ENCODE assay signal across 27 mouse cellular contexts in genomic region chr9:32741681-32742080, GRCm38 (mm10).
DNase-seq lines count a peak whose midpoint lies in the region; ATAC-seq lines count a peak whose summit lies in the region.
"Had no signal": no experiment of that assay in that cellular context is flagged by ENCODE, and none has a peak within 500 bp of the region (broad histone marks: within the 10 kb centered on the region; RNA-seq: fewer than 3 reads in every experiment).

No protein-coding gene starts in this region.

- no peak overlapping the region for H3K27ac ChIP-seq in forebrain, embryonic 11.5 days (ENCODE audit: low read depth, low read length)
- H3K27ac ChIP-seq in forebrain, embryonic 13.5 days: no peak overlapping the region
- no peak overlapping the region for H3K27ac ChIP-seq in intestine, embryonic 16.5 days (ENCODE audit: low read length)
- H3K27ac ChIP-seq: embryonic facial prominence, embryonic 13.5 days; heart, embryonic 10.5 days; heart, embryonic 15.5 days; hindbrain, postnatal 0 days; liver, embryonic 14.5 days; macrophage; midbrain, embryonic 13.5 days; neural tube, embryonic 13.5 days had no signal

- no peak overlapping the region for H3K9ac ChIP-seq in forebrain, embryonic 11.5 days (ENCODE audit: low read length)
- H3K9ac ChIP-seq in forebrain, embryonic 13.5 days: no peak overlapping the region
- H3K9ac ChIP-seq in intestine, embryonic 16.5 days (ENCODE audit: low read depth, low read length): no peak overlapping the region
- H3K9ac ChIP-seq: embryonic facial prominence, embryonic 13.5 days; heart, embryonic 15.5 days; liver, embryonic 14.5 days; midbrain, embryonic 13.5 days; neural tube, embryonic 13.5 days had no signal

- no peaks in the 10 kb centered on the region for H3K36me3 ChIP-seq in forebrain, embryonic 11.5 days (ENCODE audit: control insufficient read depth, insufficient read depth, low read length)
- H3K36me3 ChIP-seq in forebrain, embryonic 13.5 days (ENCODE audit: poor library complexity, severe bottlenecking): no peaks in the 10 kb centered on the region
- H3K36me3 ChIP-seq in intestine, embryonic 16.5 days (ENCODE audit: control insufficient read depth, insufficient read depth, low read length): 0 out of 2 replicates have a peak, but pooled peaks cover 2% of the 10 kb centered on the region
- H3K36me3 ChIP-seq: midbrain, embryonic 13.5 days; neural tube, embryonic 13.5 days had no signal

- H3K4me2 ChIP-seq in forebrain, embryonic 11.5 days (ENCODE audit: low read depth, low read length, severe bottlenecking): no peak overlapping the region
- H3K4me2 ChIP-seq in forebrain, embryonic 13.5 days: no peak overlapping the region
- H3K4me2 ChIP-seq in intestine, embryonic 16.5 days (ENCODE audit: low read depth, low read length): no peak overlapping the region
- H3K4me2 ChIP-seq: embryonic facial prominence, embryonic 13.5 days; heart, embryonic 15.5 days; midbrain, embryonic 13.5 days; neural tube, embryonic 13.5 days had no signal

- no peaks in the 10 kb centered on the region for H3K27me3 ChIP-seq in forebrain, embryonic 11.5 days (ENCODE audit: control insufficient read depth, insufficient read depth, low read length)
- 0 out of 2 replicates have a peak, but pooled peaks cover 3% of the 10 kb centered on the region for H3K27me3 ChIP-seq in forebrain, embryonic 13.5 days
- no peaks in the 10 kb centered on the region for H3K27me3 ChIP-seq in intestine, embryonic 16.5 days (replicated peaks; ENCODE audit: control insufficient read depth, insufficient read depth, low read length)
- H3K27me3 ChIP-seq: CH12.LX; embryonic facial prominence, embryonic 13.5 days; heart, embryonic 15.5 days; midbrain, embryonic 13.5 days had no signal

- ATAC-seq in forebrain, embryonic 11.5 days (replicated peaks; ENCODE audit: low FRiP score): peak; percentile 55; the same call in 1 of the 2 replicates
- no peak; the same call in 1 of the 2 replicates for ATAC-seq in forebrain, embryonic 13.5 days
- peak; percentile 54; the same call in 1 of the 2 replicates for ATAC-seq in intestine, embryonic 16.5 days
- ATAC-seq: hindbrain, postnatal 0 days had no signal

- 79% methylated on average over 2 of the region's 2 CpGs for whole genome bisulfite sequencing in forebrain, embryonic 11.5 days
- 48% methylated on average over 2 of the region's 2 CpGs for WGBS in forebrain, embryonic 13.5 days
- WGBS in intestine, embryonic 16.5 days: 85% methylated on average over 2 of the region's 2 CpGs

- no peaks in the 10 kb centered on the region for H3K4me1 ChIP-seq in forebrain, embryonic 11.5 days (replicated peaks; ENCODE audit: control insufficient read depth, insufficient read depth, low read length)
- H3K4me1 ChIP-seq in forebrain, embryonic 13.5 days: peaks cover 17% of the 10 kb centered on the region
- no peaks in the 10 kb centered on the region for H3K4me1 ChIP-seq in intestine, embryonic 16.5 days (ENCODE audit: control insufficient read depth, insufficient read depth, low read length)
- H3K4me1 ChIP-seq: midbrain, embryonic 13.5 days; neural tube, embryonic 13.5 days had no signal

- no peaks in the 10 kb centered on the region for H3K9me3 ChIP-seq in forebrain, embryonic 11.5 days (ENCODE audit: control insufficient read depth, low read length)
- H3K9me3 ChIP-seq in forebrain, embryonic 13.5 days (replicated peaks): no peaks in the 10 kb centered on the region
- no peaks in the 10 kb centered on the region for H3K9me3 ChIP-seq in intestine, embryonic 16.5 days (ENCODE audit: control insufficient read depth, low read length)
- H3K9me3 ChIP-seq: embryonic facial prominence, embryonic 13.5 days; heart, embryonic 10.5 days; heart, embryonic 15.5 days; midbrain, embryonic 13.5 days; neural tube, embryonic 13.5 days had no signal

- DNase-seq in forebrain, embryonic 11.5 days (ENCODE audit: low spot score): no peak
- peak; percentile 26 for DNase-seq in kidney, adult 9 months
- DNase-seq in kidney, postnatal 25 days: no peak
- DNase-seq in Muller cell, postnatal 12 days (ENCODE audit: inconsistent ontology term): peak; percentile 59
- DNase-seq in cerebellum, postnatal 14 days: no peak
- DNase-seq: adrenal gland, postnatal 10 days; cerebellum, adult 11 months; cerebellum, adult 9-11 months; gastrocnemius, postnatal 14 days; kidney, adult 11 months; kidney, postnatal 14 days; left cerebral cortex, postnatal 4 days; liver; lung, adult 2 months; lung, postnatal 10 days; right cerebral cortex, postnatal 4 days had no signal

- H3K4me3 ChIP-seq in forebrain, embryonic 11.5 days (ENCODE audit: low read depth, low read length): no peak overlapping the region
- H3K4me3 ChIP-seq in forebrain, embryonic 13.5 days: no peak overlapping the region
- H3K4me3 ChIP-seq in intestine, embryonic 16.5 days (ENCODE audit: low read length): no peak overlapping the region
- H3K4me3 ChIP-seq: embryonic facial prominence, embryonic 13.5 days; heart, embryonic 10.5 days; heart, embryonic 15.5 days; midbrain, embryonic 13.5 days; neural tube, embryonic 13.5 days had no signal

Comparison
In these comparisons a context has a peak if more than half of its experiments do, and no peak if none do; other contexts are left out.
1. DNase-seq: peak in kidney, adult 9 months (single experiment) and Muller cell, postnatal 12 days (single experiment); none in forebrain, embryonic 11.5 days (single experiment), kidney, postnatal 25 days (0 of 2) and cerebellum, postnatal 14 days (0 of 2).